Mouse (Mus musculus): ENCODE measurements at regions not wholly inside any gene's neighbourhood (a gene's known extent, or its start where the extent isn't known, plus 50 kb on each side); places are given as distances from the start of the nearest gene placed in this dataset.
A peak's percentile ranks its signal among the peaks of the same experiment; 100 is the strongest.

- no peak for DNase-seq
Measured at GRCm38 (mm10) chr17:62546286-62546685, 334.8 kb downstream of the Efna5 start.

GRCm38 (mm10) chr17:62545330-62545729 lies 335.8 kb downstream of the Efna5 start:
- peak; percentile 3 for DNase-seq

GRCm38 (mm10) chr17:62543056-62543975 lies 337.8 kb downstream of the Efna5 start:
- no peak for DNase-seq

DNA sequence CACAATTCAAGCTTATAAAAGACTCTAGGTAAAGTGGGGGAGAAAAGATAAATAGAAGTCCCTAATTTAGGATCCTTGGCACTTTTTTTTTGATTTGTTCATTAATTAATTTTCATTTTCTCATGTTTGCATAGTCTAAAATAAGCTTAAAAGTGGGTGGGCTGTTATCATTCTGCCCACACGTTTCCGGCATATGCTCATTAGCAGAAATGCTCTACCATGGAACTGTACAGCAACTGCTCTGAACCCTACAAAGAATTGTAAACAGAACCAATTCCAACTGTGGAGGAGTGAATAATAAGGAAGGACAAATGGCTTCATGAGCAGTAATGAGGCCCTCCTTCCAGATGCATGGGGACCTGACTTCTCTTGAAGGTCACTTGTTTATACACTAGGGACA lies 351.2 kb downstream of the Efna5 start:
- no peak for DNase-seq

DNA sequence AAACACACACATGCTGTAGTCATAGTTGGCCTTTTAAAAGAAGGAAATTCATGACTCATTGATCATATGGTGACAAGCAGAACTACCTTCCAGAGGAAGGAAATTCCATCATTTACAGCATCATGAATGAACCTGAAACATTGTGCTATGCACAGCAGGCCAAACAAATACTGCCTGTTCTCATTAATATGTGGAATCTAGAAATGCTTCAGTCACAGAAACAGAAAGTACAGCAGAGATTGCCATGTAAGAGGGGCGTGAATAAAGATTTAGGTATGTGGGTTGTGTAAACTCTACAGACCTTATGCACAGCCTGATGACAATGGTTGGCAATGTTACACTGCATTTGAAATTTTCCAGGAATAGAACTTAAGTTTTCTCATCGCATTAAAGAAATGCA lies 353.6 kb downstream of the Efna5 start:
- no peak for DNase-seq

- no peak for DNase-seq
Measured at GRCm38 (mm10) chr17:62513635-62514034, 367.5 kb downstream of the Efna5 start.

DNA sequence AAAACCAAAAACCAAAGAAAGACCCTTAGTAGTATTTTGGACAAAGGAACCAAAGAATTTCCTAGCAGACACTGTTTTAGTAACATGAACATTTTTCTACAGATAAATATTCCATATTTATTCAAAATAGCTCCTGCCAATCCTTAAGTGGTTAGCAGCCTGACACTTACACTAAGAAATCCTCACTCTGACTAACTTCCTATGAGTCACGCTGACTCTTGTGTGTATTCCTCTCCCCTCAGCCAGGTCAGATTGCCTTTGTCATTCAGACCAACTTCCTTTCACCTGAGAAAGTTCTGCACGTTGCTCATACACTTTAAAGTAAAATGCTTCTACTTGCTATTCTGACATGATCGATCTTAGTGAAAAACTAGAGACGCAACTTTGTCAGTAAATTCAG lies 370.9 kb downstream of the Efna5 start:
- DNase-seq, result no peak

DNA sequence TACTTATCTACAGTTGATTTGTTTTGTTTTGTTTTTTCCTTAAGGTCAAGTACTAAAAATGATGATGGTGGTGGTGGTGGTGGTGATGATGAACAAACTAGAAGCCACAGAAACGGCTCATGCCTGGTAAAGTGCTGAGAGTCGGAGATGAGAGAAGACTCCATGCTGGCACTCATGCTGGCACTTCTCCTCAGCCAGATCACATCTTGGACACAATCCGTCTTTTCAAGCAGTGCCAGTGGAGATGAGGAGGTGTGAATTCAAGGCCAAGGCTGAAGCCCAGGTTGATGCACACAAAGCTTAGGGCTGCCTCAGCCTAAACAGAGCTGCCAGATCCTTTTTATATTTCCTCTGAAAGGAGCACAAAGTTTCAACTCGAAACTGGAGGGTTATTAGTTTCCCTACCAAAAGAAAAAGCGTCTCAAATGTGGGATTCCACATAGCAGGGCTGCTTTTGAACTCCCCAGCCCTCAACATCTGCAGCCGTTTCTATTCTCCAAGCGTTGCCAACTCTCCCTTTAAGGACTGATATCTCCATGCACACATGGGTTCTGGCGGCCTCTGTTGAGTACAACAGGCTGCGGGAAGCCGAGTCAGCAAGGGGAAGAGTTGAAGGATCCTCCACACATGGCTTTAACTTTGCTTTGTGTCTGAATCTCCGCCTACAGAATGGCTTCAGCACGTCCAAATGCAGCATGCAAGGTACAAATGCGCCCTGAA lies 373.2 kb downstream of the Efna5 start:
- DNase-seq, result no peak

DNA sequence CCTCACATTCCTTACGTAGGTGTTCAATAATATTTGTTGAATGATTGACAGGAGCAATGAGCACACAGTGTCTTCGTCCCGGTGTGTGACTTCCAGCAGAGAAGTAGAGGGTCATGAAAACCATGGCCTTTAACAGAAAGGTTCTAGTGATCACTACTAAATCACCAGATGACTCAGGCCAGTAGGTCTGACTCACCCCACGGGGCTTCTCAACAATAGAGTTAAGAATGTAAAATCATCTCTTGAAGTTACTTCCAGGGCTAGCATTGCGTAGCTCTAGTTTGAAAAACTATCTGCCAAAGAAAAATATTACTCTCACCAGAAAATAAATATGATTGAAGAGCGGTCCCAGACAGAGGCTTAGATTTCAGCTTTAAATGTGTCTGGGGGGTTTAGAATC lies 376.4 kb downstream of the Efna5 start:
- DNase-seq, result no peak

DNA sequence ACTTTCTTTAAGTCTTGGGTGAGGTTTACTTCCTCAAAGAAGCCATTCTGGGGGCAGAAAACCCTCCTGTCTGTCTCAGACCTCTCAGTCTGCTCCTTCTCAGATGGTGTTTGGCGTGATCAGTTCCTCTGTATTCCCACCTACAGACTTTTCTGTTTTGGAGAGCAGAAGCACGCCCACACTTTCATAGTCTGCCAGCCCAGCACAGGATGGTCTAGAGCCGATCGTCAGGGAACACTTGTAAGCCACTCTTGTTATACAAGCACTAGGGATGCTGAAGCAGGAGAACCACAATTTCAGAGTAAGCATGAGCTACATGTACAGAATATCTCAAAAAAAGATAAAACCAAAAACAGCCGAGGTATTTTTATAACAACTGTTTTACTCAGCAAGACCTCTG lies 410.4 kb downstream of the Efna5 start:
- no peak for DNase-seq

DNA sequence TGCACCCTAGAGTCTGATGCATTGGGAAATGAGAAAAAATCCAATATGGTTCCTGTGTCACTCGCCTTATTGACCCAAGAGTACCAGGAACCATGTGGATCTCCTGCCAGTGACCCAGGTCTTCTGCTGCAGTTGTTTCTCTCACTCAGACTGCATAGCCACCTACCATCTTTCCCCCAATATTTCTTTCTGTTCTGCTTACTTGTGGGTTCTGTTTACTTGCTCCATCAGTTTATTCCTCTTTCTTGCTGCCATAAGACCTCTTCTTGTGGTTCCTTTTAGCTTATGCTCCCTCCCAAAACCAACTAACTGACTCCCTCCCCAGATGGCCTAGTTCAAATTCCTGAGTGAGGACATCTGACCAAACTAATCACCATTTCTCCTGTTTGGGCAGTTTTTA lies 411.8 kb downstream of the Efna5 start:
- DNase-seq, result no peak

DNA sequence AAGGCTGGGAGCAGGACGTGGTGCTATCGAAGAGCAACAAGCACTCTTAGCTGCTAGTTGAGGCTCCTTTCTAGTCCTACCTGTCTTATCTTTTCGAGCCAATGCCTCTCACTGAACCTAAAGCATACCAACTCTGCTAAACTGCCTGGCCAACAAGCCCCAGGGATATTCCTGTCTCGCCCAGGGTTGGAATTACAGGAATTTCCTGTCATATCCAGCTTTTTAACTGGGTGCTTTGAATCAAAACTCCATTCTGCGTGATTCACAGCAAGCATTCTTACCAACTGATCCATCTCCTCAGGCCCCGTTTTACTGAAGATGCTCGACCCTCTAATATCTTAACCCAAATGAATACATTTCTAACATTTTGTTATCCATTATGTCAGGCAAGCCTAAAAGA lies 412.3 kb downstream of the Efna5 start:
- DNase-seq, result no peak

DNA sequence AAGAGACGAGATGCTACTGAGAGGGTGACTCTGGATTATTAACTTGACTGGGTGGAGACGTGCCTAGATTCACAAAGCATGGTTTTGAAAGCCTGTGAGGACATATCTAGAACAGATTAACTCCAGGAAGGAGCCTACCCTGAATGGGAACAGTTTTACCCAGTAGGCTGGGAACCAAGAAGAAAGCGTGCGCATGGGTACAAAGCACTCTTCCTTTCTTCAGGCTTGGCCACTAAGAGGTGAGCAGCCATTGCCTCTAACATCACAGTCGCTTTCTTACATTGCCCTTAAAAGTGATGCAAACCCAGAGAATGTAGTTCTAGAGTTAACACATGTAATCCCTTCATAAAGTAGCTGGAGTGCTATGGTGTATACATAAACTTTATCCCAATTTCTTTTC lies 414.0 kb downstream of the Efna5 start:
- DNase-seq, result no peak

DNA sequence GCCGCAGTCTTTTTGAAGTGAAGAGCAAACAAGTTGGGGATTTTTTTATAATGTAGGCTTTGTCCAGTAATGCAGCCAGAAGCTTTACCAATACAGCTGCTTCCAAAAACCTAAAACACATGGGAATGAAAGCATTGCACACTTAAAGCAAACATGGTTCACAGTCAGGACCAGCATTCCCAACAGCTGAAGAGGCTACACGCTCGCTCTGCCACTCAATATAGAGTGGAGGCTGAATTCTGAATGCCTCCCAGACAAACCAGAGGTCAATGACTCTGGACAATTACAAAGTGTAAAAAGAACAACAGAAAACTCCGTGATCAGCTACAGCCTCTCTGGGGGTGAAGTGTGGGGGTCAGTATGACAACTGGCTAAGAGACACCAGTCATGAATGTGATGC lies 416.1 kb downstream of the Efna5 start:
- DNase-seq, result no peak

DNA sequence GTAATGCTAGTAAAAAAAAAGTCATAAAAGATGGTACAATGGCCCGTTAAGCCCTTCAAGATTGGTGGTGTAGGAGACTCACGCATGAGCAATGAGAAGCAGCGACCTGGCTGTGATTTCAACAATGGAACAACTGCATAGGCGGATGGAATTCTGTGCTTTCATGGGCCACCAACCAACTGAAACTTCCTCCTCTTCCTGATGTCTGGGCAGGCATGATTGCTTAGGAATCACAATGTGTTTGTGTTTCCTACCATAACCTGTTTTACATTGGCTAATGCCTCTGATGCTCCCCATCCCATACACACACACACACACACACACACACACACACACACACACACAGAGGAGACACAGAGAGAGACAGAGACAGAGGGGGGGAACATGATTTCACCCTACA lies 416.9 kb downstream of the Efna5 start:
- no peak for DNase-seq

DNA sequence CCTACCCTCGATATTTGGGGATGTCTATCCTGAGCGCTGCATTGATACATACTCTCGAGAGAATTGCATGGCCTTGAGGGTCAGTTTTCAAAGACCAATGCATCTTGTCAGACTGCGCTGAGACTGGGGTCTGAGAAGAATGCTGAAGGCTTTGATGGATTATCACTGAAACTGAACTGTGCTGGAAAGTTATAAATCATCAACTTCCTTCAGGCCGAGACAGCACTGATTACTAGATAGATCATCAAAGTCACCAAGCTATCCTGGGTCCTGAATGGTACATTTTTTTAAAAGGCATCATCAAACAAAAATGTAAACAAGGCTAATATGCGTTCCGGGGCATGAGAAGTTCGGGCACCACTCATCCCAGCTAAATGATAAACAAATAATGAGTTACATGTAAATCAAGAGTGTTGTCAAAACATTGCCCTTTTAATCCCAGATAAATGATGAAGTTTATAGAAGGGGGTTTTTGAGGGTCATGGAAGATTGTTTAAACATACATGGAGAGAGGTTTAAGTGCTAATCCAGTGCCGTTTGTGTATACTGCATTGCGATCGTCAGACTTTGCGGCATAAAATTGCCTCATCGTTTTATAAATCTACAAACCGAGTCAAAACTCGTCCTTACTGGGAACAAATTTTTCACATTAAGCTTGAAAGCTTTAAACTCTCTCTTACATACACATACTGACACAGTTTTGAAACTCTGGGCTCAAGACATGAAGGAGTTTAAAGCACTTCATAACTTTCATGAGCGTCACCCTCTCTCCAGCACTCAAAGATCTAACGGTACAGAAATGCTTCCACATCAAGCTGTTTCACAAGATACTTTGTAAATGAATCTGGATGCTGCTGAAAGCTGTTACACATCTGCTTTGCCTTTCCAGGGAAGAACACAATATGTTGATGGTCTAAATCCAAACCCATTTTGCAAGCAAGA lies 419.5 kb downstream of the Efna5 start:
- DNase-seq, result no peak

DNA sequence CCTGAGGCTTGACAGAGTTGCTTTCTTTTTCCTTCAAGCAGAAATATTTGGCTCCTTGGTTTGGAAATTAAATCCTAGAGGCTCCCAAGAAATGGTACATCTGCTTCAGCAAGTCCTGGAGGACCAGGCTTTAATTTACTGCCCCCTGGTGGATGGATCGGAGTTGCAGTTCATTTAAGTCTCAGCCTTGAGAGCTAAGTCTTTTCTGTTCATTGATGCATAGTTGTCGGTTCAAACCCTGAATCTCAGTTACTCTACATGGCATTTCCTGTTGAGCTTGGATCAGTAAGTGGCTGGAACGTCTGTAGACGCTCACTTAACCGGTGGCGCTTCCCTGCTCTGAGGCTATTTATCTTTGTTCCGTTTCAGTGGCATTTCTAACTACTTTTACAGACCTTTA lies 422.2 kb downstream of the Efna5 start:
- peak; percentile 70 for DNase-seq

DNA sequence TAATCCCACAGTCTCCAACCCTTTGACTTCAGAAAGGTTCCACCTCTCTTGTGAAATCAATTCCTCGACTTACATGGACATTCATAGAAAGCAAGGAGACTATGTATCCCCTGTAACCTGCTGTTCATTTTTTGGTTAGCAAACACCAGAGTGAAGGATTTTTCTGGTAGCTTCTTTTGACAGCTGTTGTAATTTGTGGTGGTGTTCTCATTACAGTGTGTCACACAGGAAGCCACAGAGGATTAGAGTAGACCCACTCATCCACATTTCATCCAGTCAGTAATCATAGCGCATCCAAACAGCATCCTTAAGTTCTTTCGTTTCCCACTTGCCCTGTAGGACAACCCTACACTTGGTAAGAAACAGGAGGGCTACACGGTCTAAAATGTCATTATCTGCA lies 443.1 kb downstream of the Efna5 start:
- no peak for DNase-seq

- DNase-seq, result peak; percentile 10
Measured at GRCm38 (mm10) chr17:62436044-62436443, 445.1 kb downstream of the Efna5 start.

DNA sequence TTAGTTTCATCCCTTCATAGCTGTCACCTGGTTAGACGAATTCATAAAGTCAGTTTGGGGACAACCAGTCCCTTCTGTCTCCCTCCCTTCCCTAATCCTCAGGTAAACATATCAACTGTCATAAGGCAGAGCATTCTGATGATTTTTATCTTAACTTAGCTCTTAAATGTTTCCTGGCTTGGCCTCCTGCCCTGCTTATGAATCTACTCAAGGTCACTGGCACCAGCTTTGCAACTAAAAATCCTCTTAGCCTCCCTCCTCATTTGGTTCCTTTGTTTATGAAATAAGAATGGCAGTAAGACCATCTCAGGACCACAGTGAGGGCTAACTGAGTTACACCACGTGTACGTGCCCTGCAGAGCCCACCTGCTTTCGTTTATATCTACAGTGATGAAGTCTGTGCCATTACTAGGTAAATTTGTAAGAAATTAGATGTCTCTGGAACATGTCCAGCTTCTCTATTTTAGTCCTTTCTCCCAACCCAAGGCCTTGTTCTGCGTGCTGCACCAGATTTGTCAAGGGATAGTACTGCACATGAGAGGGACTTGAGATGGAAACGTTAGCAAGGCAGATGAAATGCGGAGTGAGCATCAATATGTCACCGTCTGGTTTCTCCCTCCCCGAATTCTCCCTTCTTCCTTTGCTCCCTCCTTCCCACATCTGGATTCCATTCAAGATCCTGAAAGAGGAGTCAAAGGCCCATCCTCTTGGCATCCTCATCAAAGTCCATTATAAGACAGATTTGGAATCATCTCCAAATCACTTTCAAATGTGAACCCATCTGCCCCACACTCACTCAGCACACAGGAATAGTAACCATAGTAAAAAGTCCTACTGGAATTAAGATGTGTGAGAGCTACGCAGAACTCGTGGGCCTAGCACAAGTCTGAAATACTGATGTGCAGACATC lies 457.4 kb downstream of the Efna5 start:
- DNase-seq, result no peak

DNA sequence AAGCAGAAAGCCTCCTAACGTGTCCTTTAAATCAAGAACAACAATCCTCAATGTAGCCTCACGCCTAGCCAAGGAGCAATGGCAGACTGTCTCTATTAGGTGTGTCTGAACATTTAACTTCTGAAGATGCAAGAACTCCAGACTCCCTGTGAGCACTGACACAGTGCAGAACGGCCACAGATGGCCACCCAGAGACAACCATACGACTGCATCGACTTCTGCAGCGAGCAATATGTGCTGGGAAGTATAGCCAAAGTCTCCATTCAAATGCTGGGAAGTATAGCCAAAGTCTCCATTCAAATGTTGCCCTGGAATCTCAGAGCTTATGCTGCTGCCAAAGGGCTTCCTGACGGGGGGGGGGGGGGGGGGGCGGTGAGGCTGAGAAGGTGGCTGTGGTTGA lies 463.5 kb downstream of the Efna5 start:
- DNase-seq, result no peak

- DNase-seq, result no peak
Measured at GRCm38 (mm10) chr17:62415152-62415551, 466.0 kb downstream of the Efna5 start.
